28 mouse cellular contexts compared by ENCODE assay signal in genomic region chr14:19762014-19762413, GRCm38 (mm10). TPM values are rescaled to one million over a fixed set of nuclear protein-coding genes. Genes with fewer than 3 reads are reported as not detected.
A peak's percentile ranks its signal among the peaks of the same experiment; 100 is the strongest.
DNase-seq lines count a peak whose midpoint lies in the region; ATAC-seq and TF ChIP-seq lines count a peak whose summit lies in the region.
"Had no signal": no experiment of that assay in that cellular context is flagged by ENCODE, and none has a peak within 500 bp of the region (broad histone marks: within the 10 kb centered on the region; RNA-seq: fewer than 3 reads in every experiment).

No protein-coding gene starts in this region.

- H3K36me3 ChIP-seq in kidney, postnatal 0 days (ENCODE audit: insufficient read depth, low read length), result no peaks in the 10 kb centered on the region
- H3K36me3 ChIP-seq in G1E (replicated peaks), result no peaks in the 10 kb centered on the region
- H3K36me3 ChIP-seq: hindbrain, embryonic 10.5 days; hindbrain, embryonic 15.5 days; liver, embryonic 15.5 days had no signal

- H3K4me1 ChIP-seq in kidney, postnatal 0 days (replicated peaks; ENCODE audit: insufficient read depth, low read length), result peaks cover 36% of the 10 kb centered on the region
- H3K4me1 ChIP-seq in G1E (ENCODE audit: insufficient read depth, low read depth, low read length), result peaks cover 71% of the 10 kb centered on the region

- no peak overlapping the region for H3K27ac ChIP-seq in kidney, postnatal 0 days
- H3K27ac ChIP-seq: forebrain, embryonic 13.5 days; hindbrain, embryonic 15.5 days; layer of hippocampus, adult 2 months; limb, embryonic 15.5 days; liver, embryonic 15.5 days; lung, embryonic 15.5 days had no signal

- 0 out of 2 replicates have a peak, but pooled peaks have one; percentile 43 for ATAC-seq in kidney, postnatal 0 days (replicated peaks; ENCODE audit: low FRiP score, low read depth)
- no peak for ATAC-seq in G1E (ENCODE audit: extremely low read depth, insufficient number of reproducible peaks, low FRiP score, poor library complexity, severe bottlenecking)
- ATAC-seq: activated CD4-positive, CD25-positive, alpha-beta regulatory T cell, adult 4 months; forebrain, embryonic 13.5 days; midbrain, embryonic 16.5 days had no signal

- H3K4me3 ChIP-seq in kidney, postnatal 0 days (replicated peaks; ENCODE audit: low read depth, low read length), result no peak overlapping the region
- peak overlapping the region; percentile 55; the same call in 1 of the 2 replicates for H3K4me3 ChIP-seq in G1E (ENCODE audit: low read depth, low read length)
- H3K4me3 ChIP-seq: forebrain, embryonic 13.5 days; hindbrain, embryonic 10.5 days; hindbrain, embryonic 15.5 days; layer of hippocampus, adult 2 months; limb, embryonic 15.5 days; liver, embryonic 15.5 days; lung, embryonic 15.5 days had no signal

- H3K4me2 ChIP-seq in kidney, postnatal 0 days (ENCODE audit: low read length), result no peak overlapping the region
- H3K4me2 ChIP-seq: forebrain, embryonic 13.5 days; hindbrain, embryonic 15.5 days; limb, embryonic 15.5 days; liver, embryonic 15.5 days; lung, embryonic 15.5 days had no signal

- WGBS in kidney, postnatal 0 days, result 34% methylated on average over 4 of the region's 4 CpGs

- H3K9me3 ChIP-seq in kidney, postnatal 0 days (replicated peaks; ENCODE audit: low read length), result no peaks in the 10 kb centered on the region
- H3K9me3 ChIP-seq in G1E (replicated peaks), result no peaks in the 10 kb centered on the region
- H3K9me3 ChIP-seq: forebrain, embryonic 13.5 days; hindbrain, embryonic 10.5 days; hindbrain, embryonic 15.5 days; limb, embryonic 15.5 days; liver, embryonic 15.5 days; lung, embryonic 15.5 days had no signal

- peak; percentile 61 for DNase-seq in embryo, embryonic 10 days (ENCODE audit: low spot score)
- DNase-seq in embryo, embryonic 10.5 days (ENCODE audit: low spot score), result no peak
- DNase-seq in kidney, postnatal 0 days (ENCODE audit: low spot score), result peak; percentile 70
- DNase-seq in kidney, postnatal 14 days, result no peak
- DNase-seq in G1E (ENCODE audit: low spot score), result no peak
- DNase-seq in mesoderm, embryonic 11.5 days (ENCODE audit: low read depth, low spot score), result peak; percentile 42
- DNase-seq in frontal cortex, postnatal 14 days (ENCODE audit: low spot score in 2 of 2), result no peak
- DNase-seq in lung, postnatal 36 days, result no peak
- DNase-seq: adrenal gland, adult 2 months; adrenal gland, postnatal 36 days; cerebellum, adult 2 months; cerebellum, postnatal 14 days; gastrocnemius, postnatal 25 days; heart, adult 18-20 months; heart, postnatal 14 days; kidney, adult 18-20 months; kidney, postnatal 36 days; thymus, adult 2 months; thymus, postnatal 36 days had no signal

- no peak overlapping the region for H3K9ac ChIP-seq in kidney, postnatal 0 days (ENCODE audit: low read depth, low read length)
- H3K9ac ChIP-seq: forebrain, embryonic 13.5 days; hindbrain, embryonic 15.5 days; limb, embryonic 15.5 days; liver, embryonic 15.5 days; lung, embryonic 15.5 days had no signal

- no peaks in the 10 kb centered on the region for H3K27me3 ChIP-seq in kidney, postnatal 0 days (ENCODE audit: insufficient read depth, low read length)
- H3K27me3 ChIP-seq in G1E (ENCODE audit: insufficient read depth, low read length), result peaks cover 12% of the 10 kb centered on the region; the same call in 1 of the 2 replicates
- H3K27me3 ChIP-seq: forebrain, embryonic 13.5 days; hindbrain, embryonic 15.5 days; limb, embryonic 15.5 days; liver, embryonic 15.5 days had no signal

- TF ChIP-seq CTCF in kidney, postnatal 0 days (IDR thresholded peaks at IDR 0.05; ENCODE audit: low read depth), result no peak
- TF ChIP-seq CTCF in G1E (IDR thresholded peaks at IDR 0.05; ENCODE audit: low read depth, low read length), result no peak

RNA-seq across cellular contexts. Expression of gene Nid2, which starts 10.9 kb away (rescaled TPM):
- polyA plus RNA-seq in kidney, postnatal 0 days (2015; fragmentation: Nextera tagmentation; extraction: Ambion mirVana), result 65.3 and 71.0 TPM in 2 replicates
- total RNA-seq in G1E (2014; fragmentation: Nextera tagmentation) (not detected in 2 replicates), G1E (2017) (0.06 and 0.33 TPM in 2 replicates)
- 0.02 and 0.08 TPM in 2 replicates for polyA plus RNA-seq in G1E (2012)

Comparison
In these comparisons a context has a peak if more than half of its experiments do, and no peak if none do; other contexts are left out.
1. DNase-seq: peak in embryo, embryonic 10 days (single experiment), kidney, postnatal 0 days (single experiment) and mesoderm, embryonic 11.5 days (single experiment); none in embryo, embryonic 10.5 days (single experiment), kidney, postnatal 14 days (single experiment), G1E (single experiment), frontal cortex, postnatal 14 days (0 of 2) and lung, postnatal 36 days (single experiment).
2. RNA of gene Nid2, which starts 10.9 kb away (polyA plus RNA-seq): 65.3 to 71.0 TPM in kidney, postnatal 0 days; 0.02 to 0.08 TPM in G1E; every median in the first group is over 10 times any median in the second.